Mouse (Mus musculus): ENCODE results near the gene Cyp2ab1. TPM values are rescaled to one million over a fixed set of nuclear protein-coding genes. Genes with fewer than 3 reads are reported as not detected.

The Cyp2ab1 gene
- polyA plus RNA-seq, 1 experiment, result 0.05 TPM

DNA sequence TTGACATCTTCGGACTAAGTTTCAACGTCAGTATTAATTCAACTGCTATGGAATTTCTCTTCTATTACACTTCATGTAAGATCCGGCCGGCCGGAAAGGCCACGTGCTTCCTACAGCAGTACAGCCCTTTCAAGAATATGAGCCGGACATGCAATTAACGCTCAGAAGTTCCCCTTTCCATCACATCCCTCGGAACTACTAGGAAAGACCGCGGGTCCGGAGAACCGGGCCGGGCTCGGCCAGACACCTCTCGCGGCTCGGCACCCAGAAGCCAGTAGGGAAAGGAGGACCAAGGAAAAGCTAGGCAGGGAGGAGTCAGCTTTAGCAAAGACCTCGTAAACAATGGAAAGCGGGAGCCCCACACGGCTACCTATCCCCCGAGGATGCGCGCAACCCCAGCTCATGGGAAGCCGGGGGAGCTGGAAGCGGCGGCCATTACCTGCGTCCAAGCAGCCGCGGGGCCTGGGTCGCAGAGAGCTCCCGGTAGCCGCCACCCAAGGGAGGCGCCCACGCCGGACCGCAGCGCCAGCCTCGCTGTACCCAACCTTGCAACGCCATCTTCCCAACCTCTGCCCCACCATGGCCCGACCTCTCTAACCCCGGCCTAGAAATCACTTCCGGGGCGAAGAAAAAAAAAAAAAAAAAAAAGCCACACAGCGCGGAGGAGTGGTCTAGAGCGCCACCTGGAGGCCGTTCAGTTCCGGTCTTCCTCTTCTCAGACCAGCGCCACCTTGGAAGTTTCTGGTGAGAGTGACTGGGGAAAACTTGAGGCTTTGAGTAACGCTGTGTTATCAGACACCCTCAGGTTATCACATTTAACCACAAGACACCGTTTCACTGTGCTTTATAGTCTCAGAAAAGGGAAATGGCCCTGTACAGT lies 23.2 kb downstream of the Cyp2ab1 start, which contains the start of gene Parl:
TSS of gene Parl (minus strand) at position 618 of the 880 bp plus-strand sequence.
- TF ChIP-seq MAX (IDR thresholded peaks at IDR 0.05) (peak; percentile 69), MYOD1 (IDR thresholded peaks at IDR 0.05; ENCODE audit: control insufficient read depth, insufficient read length, low read depth) (no peak), USF1 (IDR thresholded peaks at IDR 0.05; ENCODE audit: low read depth) (peak; percentile 54), CTCF (IDR thresholded peaks at IDR 0.05; ENCODE audit: control insufficient read depth, insufficient read depth, insufficient read length) (peak; percentile 87), CEBPB (IDR thresholded peaks at IDR 0.05; ENCODE audit: low read depth) (no peak), FOSL1 (IDR thresholded peaks at IDR 0.05; ENCODE audit: insufficient read depth, low read length, poor library complexity, severe bottlenecking) (no peak)
- peaks cover 23% of the 10 kb centered on the region for H3K36me3 ChIP-seq (ENCODE audit: control insufficient read depth, insufficient read depth)

DNA sequence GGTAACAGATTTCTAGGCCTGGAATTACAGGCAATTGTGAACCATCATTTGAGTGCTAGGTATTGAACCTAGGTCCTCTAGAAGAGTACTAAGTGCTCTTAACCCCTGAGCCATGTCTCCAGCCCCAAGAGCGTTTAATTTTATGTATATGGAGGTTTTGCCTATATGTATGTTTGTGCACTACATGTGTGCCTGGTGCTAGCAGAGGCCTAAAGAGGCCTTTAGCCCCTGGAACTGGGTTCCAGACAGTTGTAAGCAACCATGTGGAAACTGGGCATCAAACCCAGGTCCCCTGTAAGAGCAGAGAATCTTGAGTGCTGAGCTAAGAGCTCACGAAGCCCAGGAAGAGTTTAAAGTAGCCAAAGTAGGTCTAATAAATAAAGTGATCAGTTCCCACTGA lies 25.1 kb downstream of the Cyp2ab1 start:
- TF ChIP-seq CEBPB (IDR thresholded peaks at IDR 0.05; ENCODE audit: low read depth) (no peak), FOSL1 (IDR thresholded peaks at IDR 0.05; ENCODE audit: insufficient read depth, low read length, poor library complexity, severe bottlenecking) (no peak)
- H3K36me3 ChIP-seq (ENCODE audit: control insufficient read depth, insufficient read depth), result peaks cover 41% of the 10 kb centered on the region
- H3K4me3 ChIP-seq (ENCODE audit: insufficient read depth, poor library complexity, severe bottlenecking), result no peak overlapping the region
- no peaks in the 10 kb centered on the region for H3K27me3 ChIP-seq (ENCODE audit: control insufficient read depth, insufficient read depth, insufficient read length)
- H3K79me2 ChIP-seq (ENCODE audit: control insufficient read depth, insufficient read depth), result peaks cover 63% of the 10 kb centered on the region
- no peak overlapping the region for H3ac ChIP-seq (ENCODE audit: control insufficient read depth, insufficient read length, low read depth)
- H3K79me3 ChIP-seq (ENCODE audit: low read depth), result peaks cover 47% of the 10 kb centered on the region

More for the DNA sequence above, 23.2 kb downstream of the Cyp2ab1 start, which contains the start of gene Parl:
- Histone ChIP-seq H3K4me3 (ENCODE audit: insufficient read depth, poor library complexity, severe bottlenecking) (peak within 1 kb of the TSS; percentile 95), H3ac (ENCODE audit: control insufficient read depth, insufficient read length, low read depth) (peak within 1 kb of the TSS; percentile 87), H3K79me2 (ENCODE audit: control insufficient read depth, insufficient read depth) (peaks cover 53% of the 10 kb centered on the region), H3K79me3 (ENCODE audit: low read depth) (peaks cover 40% of the 10 kb centered on the region), H3K27me3 (ENCODE audit: control insufficient read depth, insufficient read depth, insufficient read length) (no peaks in the 10 kb centered on the region)

DNA sequence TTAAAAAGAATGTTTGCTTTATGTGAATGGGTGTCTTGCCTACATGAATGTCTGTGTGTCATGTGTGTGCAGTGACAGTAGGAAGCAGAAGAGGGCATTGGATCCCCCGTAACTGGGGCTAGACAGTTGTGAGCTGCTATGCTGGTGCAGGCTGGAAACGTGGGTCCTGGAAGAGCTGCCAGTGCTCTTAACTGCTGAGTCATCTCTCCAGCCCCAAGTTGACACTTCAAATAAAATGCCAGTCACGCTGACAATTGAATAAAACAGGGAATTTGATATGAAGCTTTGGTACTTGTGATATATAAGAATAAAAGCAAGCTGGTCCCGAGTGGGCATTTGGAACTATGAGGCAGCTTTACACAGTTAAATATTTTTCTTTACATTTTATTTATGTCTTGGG lies 45.0 kb downstream of the Cyp2ab1 start:
- peaks cover 2% of the 10 kb centered on the region for H3K79me3 ChIP-seq (ENCODE audit: low read depth)
- no peaks in the 10 kb centered on the region for H3K79me2 ChIP-seq (ENCODE audit: control insufficient read depth, insufficient read depth)
- H3ac ChIP-seq (ENCODE audit: control insufficient read depth, insufficient read length, low read depth), result no peak overlapping the region
- TF ChIP-seq MAX (IDR thresholded peaks at IDR 0.05) (no peak), CTCF (IDR thresholded peaks at IDR 0.05; ENCODE audit: control insufficient read depth, insufficient read depth, insufficient read length) (no peak), MYOG (IDR thresholded peaks at IDR 0.05; ENCODE audit: control insufficient read depth, extremely low read depth, insufficient read length) (no peak), MYOD1 (IDR thresholded peaks at IDR 0.05; ENCODE audit: control insufficient read depth, insufficient read length, low read depth) (no peak), CEBPB (IDR thresholded peaks at IDR 0.05; ENCODE audit: low read depth) (no peak), USF1 (IDR thresholded peaks at IDR 0.05; ENCODE audit: low read depth) (no peak), FOSL1 (IDR thresholded peaks at IDR 0.05; ENCODE audit: insufficient read depth, low read length, poor library complexity, severe bottlenecking) (no peak)
- no peak overlapping the region for H3K4me3 ChIP-seq (ENCODE audit: insufficient read depth, poor library complexity, severe bottlenecking)
- no peaks in the 10 kb centered on the region for H3K27me3 ChIP-seq (ENCODE audit: control insufficient read depth, insufficient read depth, insufficient read length)
- H3K36me3 ChIP-seq (ENCODE audit: control insufficient read depth, insufficient read depth), result peaks cover 67% of the 10 kb centered on the region

- Histone ChIP-seq H3K79me2 (ENCODE audit: control insufficient read depth, insufficient read depth) (no peaks in the 10 kb centered on the region), H3K36me3 (ENCODE audit: control insufficient read depth, insufficient read depth) (peaks cover 59% of the 10 kb centered on the region), H3K27me3 (ENCODE audit: control insufficient read depth, insufficient read depth, insufficient read length) (no peaks in the 10 kb centered on the region), H3K4me3 (ENCODE audit: insufficient read depth, poor library complexity, severe bottlenecking) (no peak overlapping the region), H3K79me3 (ENCODE audit: low read depth) (peaks cover 2% of the 10 kb centered on the region), H3ac (ENCODE audit: control insufficient read depth, insufficient read length, low read depth) (no peak overlapping the region)
- TF ChIP-seq CEBPB (IDR thresholded peaks at IDR 0.05; ENCODE audit: low read depth) (no peak), FOSL1 (IDR thresholded peaks at IDR 0.05; ENCODE audit: insufficient read depth, low read length, poor library complexity, severe bottlenecking) (no peak), USF1 (IDR thresholded peaks at IDR 0.05; ENCODE audit: low read depth) (no peak), MYOD1 (IDR thresholded peaks at IDR 0.05; ENCODE audit: control insufficient read depth, insufficient read length, low read depth) (no peak), MYOG (IDR thresholded peaks at IDR 0.05; ENCODE audit: control insufficient read depth, extremely low read depth, insufficient read length) (no peak), MAX (IDR thresholded peaks at IDR 0.05) (no peak), CTCF (IDR thresholded peaks at IDR 0.05; ENCODE audit: control insufficient read depth, insufficient read depth, insufficient read length) (no peak)
These were observed 45.8 kb downstream of the Cyp2ab1 start for GRCm38 (mm10) chr16:20279395-20279794.

DNA sequence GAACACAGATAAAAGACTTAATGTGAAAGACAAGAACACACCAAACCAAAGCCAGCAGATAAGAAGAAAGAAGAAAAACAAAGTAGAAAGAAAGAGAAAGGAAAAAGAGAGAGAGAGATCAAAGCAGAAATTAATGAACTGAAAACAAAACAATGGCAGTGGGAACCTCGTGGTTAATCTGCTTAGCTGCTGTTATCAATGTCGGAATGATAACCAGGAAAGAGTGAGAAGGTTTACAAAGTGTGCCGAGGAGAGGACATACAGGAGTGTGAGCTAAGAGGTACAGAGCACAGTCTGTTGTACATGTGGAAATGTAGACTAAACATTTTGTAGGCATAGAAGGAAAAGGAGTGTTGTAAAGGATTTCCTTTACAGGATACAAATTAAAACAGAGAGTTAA lies 52.2 kb downstream of the Cyp2ab1 start:
- TF ChIP-seq MYOG (IDR thresholded peaks at IDR 0.05; ENCODE audit: control insufficient read depth, extremely low read depth, insufficient read length) (no peak), FOSL1 (IDR thresholded peaks at IDR 0.05; ENCODE audit: insufficient read depth, low read length, poor library complexity, severe bottlenecking) (no peak), CEBPB (IDR thresholded peaks at IDR 0.05; ENCODE audit: low read depth) (no peak), CTCF (IDR thresholded peaks at IDR 0.05; ENCODE audit: control insufficient read depth, insufficient read depth, insufficient read length) (no peak), USF1 (IDR thresholded peaks at IDR 0.05; ENCODE audit: low read depth) (no peak), MYOD1 (IDR thresholded peaks at IDR 0.05; ENCODE audit: control insufficient read depth, insufficient read length, low read depth) (no peak)

More for the DNA sequence above, 52.2 kb downstream of the Cyp2ab1 start:
- peaks cover under 1% of the 10 kb centered on the region for H3K36me3 ChIP-seq (ENCODE audit: control insufficient read depth, insufficient read depth)
- no peaks in the 10 kb centered on the region for H3K79me3 ChIP-seq (ENCODE audit: low read depth)
- H3K27me3 ChIP-seq (ENCODE audit: control insufficient read depth, insufficient read depth, insufficient read length), result no peaks in the 10 kb centered on the region
- no peak overlapping the region for H3K4me3 ChIP-seq (ENCODE audit: insufficient read depth, poor library complexity, severe bottlenecking)
- H3K79me2 ChIP-seq (ENCODE audit: control insufficient read depth, insufficient read depth), result no peaks in the 10 kb centered on the region
- no peak overlapping the region for H3ac ChIP-seq (ENCODE audit: control insufficient read depth, insufficient read length, low read depth)
